Mouse (Mus musculus) heart, adult 2 months (tissue): ENCODE results near the gene Il1rl2. TPM values are rescaled to one million over a fixed set of nuclear protein-coding genes. Genes with fewer than 3 reads are reported as not detected.

Experiments used
- DNase-seq, 2 experiments: peaks; one replicate each; pipeline ENCODE4 v3.0.0; 2021
- H3K27ac ChIP-seq: fragments of 200-600 bp; 2 replicates; pipeline ENCODE4 v1.8.1; 2022
- H3K27me3 ChIP-seq: fragments of 200-500 bp; 2 replicates; pipeline ENCODE4 v1.6.1; 2012; ENCODE audit warnings: mild to moderate bottlenecking, low read length, inconsistent platforms, mixed read lengths; ENCODE audit not compliant: control insufficient read depth, insufficient read depth
- H3K36me3 ChIP-seq: fragments of 200-500 bp; 2 replicates; pipeline ENCODE4 v1.6.1; 2012; ENCODE audit warnings: low read length, inconsistent platforms; ENCODE audit not compliant: control insufficient read depth, insufficient read depth
- H3K4me1 ChIP-seq: fragments of 200-500 bp; 2 replicates; pipeline ENCODE4 v1.6.1; 2011; ENCODE audit warnings: low read length; ENCODE audit not compliant: control insufficient read depth, insufficient read depth
- H3K4me3 ChIP-seq: fragments of 200-600 bp; 2 replicates; pipeline ENCODE4 v1.8.1; 2022
- H3K79me2 ChIP-seq: fragments of 200-500 bp; replicated peaks from 2 replicates; pipeline ENCODE4 v1.6.1; 2012; ENCODE audit warnings: mild to moderate bottlenecking, inconsistent platforms, low read length, moderate library complexity, mixed read lengths; ENCODE audit not compliant: control insufficient read depth, insufficient read depth
- H3K9ac ChIP-seq: fragments of 200-500 bp; 2 replicates; pipeline ENCODE4 v1.6.1; 2012; ENCODE audit warnings: low read depth, mild to moderate bottlenecking, control low read depth, inconsistent platforms, low read length, mixed read lengths
- CTCF ChIP-seq: fragments of 200-600 bp; IDR thresholded peaks from 2 replicates; pipeline ENCODE4 v1.8.1; 2022; ENCODE audit warnings: antibody characterized with exemption, mild to moderate bottlenecking, moderate library complexity
- EP300 ChIP-seq: fragments of 200-500 bp; IDR thresholded peaks from 2 replicates; pipeline ENCODE4 v1.6.1; 2011; ENCODE audit warnings: low read depth, low read length, control low read depth; ENCODE audit not compliant: insufficient read depth
- POLR2A ChIP-seq: fragments of 200-500 bp; IDR thresholded peaks from 2 replicates; pipeline ENCODE4 v1.6.1; 2011; ENCODE audit warnings: mild to moderate bottlenecking, low read depth, low read length, control low read depth; ENCODE audit not compliant: insufficient read depth
- WGBS: fragments of 180-500 bp; shearing (Covaris S2); methylation state at CpG from one replicate; pipeline ENCODE4 v1.1.7; 2018; 5-methylcytosine and 5-hydroxymethylcytosine counted together
- intact Hi-C: fragments of 180-260 bp; cut with DNase I; formaldehyde crosslinking; loops from one replicate; pipeline ENCODE4 v1.15.1; 2025
- polyA plus RNA-seq: library from polyadenylated mRNA; depleted of rRNA; stranded (reverse); fragments of >200 nt; gene quantifications from 2 replicates; pipeline ENCODE4 v1.2.3, GENCODE M21; 2012
- total RNA-seq, 2 experiments: library from RNA; stranded (reverse); gene quantifications; 2 replicates each; pipeline ENCODE4 v1.2.3; 2021

Gene Il1rl2
- total and polyA plus RNA-seq, 3 experiments, result 0.84 to 1.5 (median 1.1) TPM

- H3K4me1 ChIP-seq, result peaks cover 2% of the 10 kb centered on the region
- intact Hi-C loops, result no loop called here
- no peaks in the 10 kb centered on the region for H3K36me3 ChIP-seq
- no peak overlapping the region for H3K9ac ChIP-seq
- no peaks in the 10 kb centered on the region for H3K79me2 ChIP-seq
- 0 out of 2 replicates have a peak overlapping the region, but pooled peaks have one; percentile 16 for H3K27ac ChIP-seq
- no peak for TF ChIP-seq EP300
- TF ChIP-seq POLR2A, result no peak
- no peak for TF ChIP-seq CTCF
- WGBS, result 57% methylated on average over 4 of the region's 4 CpGs
- no peaks in the 10 kb centered on the region for H3K27me3 ChIP-seq
- no peak overlapping the region for H3K4me3 ChIP-seq
- DNase-seq, result peak in 1 of 2 experiments; percentile 39
Measured at GRCm38 (mm10) chr1:40358771-40359181, 34.4 kb downstream of the Il1rl2 start.

- WGBS, result 68% methylated on average over 2 of the region's 2 CpGs
- no peak for TF ChIP-seq EP300
- no peak for TF ChIP-seq POLR2A
- no peak for TF ChIP-seq CTCF
- no peak for DNase-seq
- H3K79me2 ChIP-seq, result no peaks in the 10 kb centered on the region
- no peak overlapping the region for H3K9ac ChIP-seq
- no peak overlapping the region for H3K27ac ChIP-seq
- H3K4me3 ChIP-seq, result no peak overlapping the region
- H3K36me3 ChIP-seq, result no peaks in the 10 kb centered on the region
- H3K27me3 ChIP-seq, result no peaks in the 10 kb centered on the region
- intact Hi-C loops, result no loop called here
- H3K4me1 ChIP-seq, result peaks cover 2% of the 10 kb centered on the region
Measured at GRCm38 (mm10) chr1:40359731-40360130, 35.3 kb downstream of the Il1rl2 start.

GRCm38 (mm10) chr1:40360969-40361368, 36.6 kb downstream of the Il1rl2 start:
- TF ChIP-seq EP300, result no peak
- TF ChIP-seq POLR2A, result no peak
- TF ChIP-seq CTCF, result no peak

GRCm38 (mm10) chr1:40361596-40361995, 37.2 kb downstream of the Il1rl2 start:
- H3K79me2 ChIP-seq, result no peaks in the 10 kb centered on the region
- H3K36me3 ChIP-seq, result no peaks in the 10 kb centered on the region
- no peaks in the 10 kb centered on the region for H3K27me3 ChIP-seq
- H3K9ac ChIP-seq, result no peak overlapping the region
- no peak for TF ChIP-seq CTCF
- intact Hi-C loops, result no loop called here
- H3K27ac ChIP-seq, result no peak overlapping the region; the same call in 1 of the 2 replicates
- no peaks in the 10 kb centered on the region; the same call in 1 of the 2 replicates for H3K4me1 ChIP-seq
- WGBS, result 53% methylated on average over 1 of the region's 1 CpGs
- no peak overlapping the region for H3K4me3 ChIP-seq
- DNase-seq, result no peak

More at GRCm38 (mm10) chr1:40360969-40361368, 36.6 kb downstream of the Il1rl2 start:
- Histone ChIP-seq H3K79me2 (no peaks in the 10 kb centered on the region), H3K9ac (no peak overlapping the region), H3K27ac (no peak overlapping the region), H3K36me3 (no peaks in the 10 kb centered on the region), H3K4me1 (peaks cover 2% of the 10 kb centered on the region), H3K4me3 (no peak overlapping the region), H3K27me3 (no peaks in the 10 kb centered on the region)
- WGBS, result 57% methylated on average over 7 of the region's 7 CpGs
- no peak for DNase-seq
- intact Hi-C loops, result no loop called here

- Histone ChIP-seq H3K9ac (no peak overlapping the region), H3K36me3 (no peaks in the 10 kb centered on the region), H3K79me2 (no peaks in the 10 kb centered on the region), H3K27me3 (no peaks in the 10 kb centered on the region), H3K4me1 (no peaks in the 10 kb centered on the region; the same call in 1 of the 2 replicates), H3K27ac (no peak overlapping the region), H3K4me3 (no peak overlapping the region)
- 63% methylated on average over 11 of the region's 11 CpGs for WGBS
- intact Hi-C loops, result no loop called here
- DNase-seq, result no peak
- TF ChIP-seq POLR2A, result no peak
- TF ChIP-seq EP300, result no peak
- no peak for TF ChIP-seq CTCF
Measured at GRCm38 (mm10) chr1:40362784-40363183, 38.4 kb downstream of the Il1rl2 start.

- 74% methylated on average over 3 of the region's 3 CpGs for WGBS
- Histone ChIP-seq H3K4me3 (no peak overlapping the region), H3K9ac (no peak overlapping the region), H3K36me3 (no peaks in the 10 kb centered on the region), H3K79me2 (no peaks in the 10 kb centered on the region), H3K27me3 (no peaks in the 10 kb centered on the region), H3K27ac (no peak overlapping the region), H3K4me1 (peaks cover 6% of the 10 kb centered on the region)
- intact Hi-C loops, result no loop called here
- DNase-seq, result no peak
- TF ChIP-seq CTCF (no peak), EP300 (no peak), POLR2A (no peak)
Measured at GRCm38 (mm10) chr1:40372951-40373350, 48.5 kb downstream of the Il1rl2 start.
